Mouse (Mus musculus): ENCODE measurements around the gene S1pr5. TPM values are rescaled to one million over a fixed set of nuclear protein-coding genes. Genes with fewer than 3 reads are reported as not detected.

S1pr5 gene
- total and polyA plus RNA-seq, 3 experiments, result not detected

GRCm38 (mm10) chr9:21233366-21233765 lies 14.9 kb downstream of the S1pr5 start:
- Histone ChIP-seq H3K36me3 (replicated peaks in 1 of 2; ENCODE audit: control insufficient read depth in 1 of 2, insufficient read depth in 1 of 2, low read length in 1 of 2) (peaks cover 43 to 81% of the 10 kb centered on the region in 2 experiments), H3K4me1 (ENCODE audit: control insufficient read depth in 1 of 2, insufficient read depth in 2 of 2) (peaks cover 15 to 26% of the 10 kb centered on the region in 2 experiments), H3K79me2 (replicated peaks; ENCODE audit: control insufficient read depth, extremely low read depth, insufficient read depth, poor library complexity, severe bottlenecking) (peaks cover 18% of the 10 kb centered on the region), H3K27ac (ENCODE audit: insufficient read depth, low read depth) (no peak overlapping the region), H3K4me2 (ENCODE audit: insufficient read depth, low read depth, poor library complexity, severe bottlenecking) (no peak overlapping the region), H3K27me3 (replicated peaks) (no peaks in the 10 kb centered on the region), H3K4me3 (replicated peaks in 1 of 3; ENCODE audit: low read depth in 2 of 3, low read length in 2 of 3, poor library complexity in 1 of 3) (no peak overlapping the region), H3K9ac (ENCODE audit: insufficient read depth, low read depth) (no peak overlapping the region), H3K9me3 (replicated peaks; ENCODE audit: low read length) (no peaks in the 10 kb centered on the region)
- TF ChIP-seq NELFE (IDR thresholded peaks at IDR 0.05; ENCODE audit: low read depth, low read length) (no peak), USF1 (IDR thresholded peaks at IDR 0.05; ENCODE audit: low read depth, low read length) (no peak), ZKSCAN1 (IDR thresholded peaks at IDR 0.05; ENCODE audit: borderline replicate concordance, low read depth, low read length) (no peak), ETS1 (conservative IDR thresholded peaks at IDR 0.05; ENCODE audit: low read depth, low read length) (no peak), JUN (IDR thresholded peaks at IDR 0.05; ENCODE audit: insufficient read depth, low read depth, low read length) (no peak), CHD2 (IDR thresholded peaks at IDR 0.05; ENCODE audit: low read length) (no peak), BHLHE40 (IDR thresholded peaks at IDR 0.05; ENCODE audit: low read depth, low read length) (no peak), MEF2A (IDR thresholded peaks at IDR 0.05; ENCODE audit: borderline replicate concordance, low read depth, low read length) (no peak), CHD1 (IDR thresholded peaks at IDR 0.05; ENCODE audit: low read depth, low read length) (no peak), JUND (conservative IDR thresholded peaks at IDR 0.05; ENCODE audit: low read depth, low read length) (no peak), MXI1 (IDR thresholded peaks at IDR 0.05; ENCODE audit: low read depth, low read length) (no peak), TCF12 (IDR thresholded peaks at IDR 0.05; ENCODE audit: low read depth, low read length) (no peak), MAZ (IDR thresholded peaks at IDR 0.05; ENCODE audit: low read depth, low read length) (no peak), RAD21 (IDR thresholded peaks at IDR 0.05; ENCODE audit: low read depth, low read length) (no peak)
- in situ Hi-C loops (cut with MboI; ENCODE audit: low pct_ligation_motif_present, low pct_unique_long_range_greater_than_20kb, low sequenced_read_pairs) (no loop called here), dilution Hi-C loops (cut with MboI; ENCODE audit: extremely low pct_ligation_motif_present, extremely low pct_unique_long_range_greater_than_20kb, low sequenced_read_pairs) (no loop called here)
- no peak for DNase-seq (ENCODE audit: extremely low read depth)

- in situ Hi-C loops (cut with MboI; ENCODE audit: low pct_ligation_motif_present, low pct_unique_long_range_greater_than_20kb, low sequenced_read_pairs) (no loop called here), dilution Hi-C loops (cut with MboI; ENCODE audit: extremely low pct_ligation_motif_present, extremely low pct_unique_long_range_greater_than_20kb, low sequenced_read_pairs) (no loop called here)
- Histone ChIP-seq H3K4me3 (replicated peaks in 1 of 3; ENCODE audit: low read depth in 2 of 3, low read length in 2 of 3, poor library complexity in 1 of 3) (no peak overlapping the region), H3K27ac (ENCODE audit: insufficient read depth, low read depth) (no peak overlapping the region), H3K9me3 (replicated peaks; ENCODE audit: low read length) (no peaks in the 10 kb centered on the region), H3K9ac (ENCODE audit: insufficient read depth, low read depth) (no peak overlapping the region), H3K4me1 (ENCODE audit: control insufficient read depth in 1 of 2, insufficient read depth in 2 of 2) (peaks cover 15 to 26% of the 10 kb centered on the region in 2 experiments), H3K4me2 (ENCODE audit: insufficient read depth, low read depth, poor library complexity, severe bottlenecking) (no peak overlapping the region), H3K27me3 (replicated peaks) (no peaks in the 10 kb centered on the region), H3K79me2 (replicated peaks; ENCODE audit: control insufficient read depth, extremely low read depth, insufficient read depth, poor library complexity, severe bottlenecking) (peaks cover 13% of the 10 kb centered on the region), H3K36me3 (replicated peaks in 1 of 2; ENCODE audit: control insufficient read depth in 1 of 2, insufficient read depth in 1 of 2, low read length in 1 of 2) (peaks cover 43 to 81% of the 10 kb centered on the region in 2 experiments)
- no peak for DNase-seq (ENCODE audit: extremely low read depth)
- TF ChIP-seq MAX (IDR thresholded peaks at IDR 0.05; ENCODE audit: low read length) (no peak), CHD2 (IDR thresholded peaks at IDR 0.05; ENCODE audit: low read length) (no peak), MAFK (IDR thresholded peaks at IDR 0.05; ENCODE audit: insufficient replicate concordance, low read length) (no peak), POLR2A (IDR thresholded peaks at IDR 0.05; ENCODE audit: low read depth, low read length) (no peak), MYC (IDR thresholded peaks at IDR 0.05; ENCODE audit: low read depth, low read length) (no peak), MEF2A (IDR thresholded peaks at IDR 0.05; ENCODE audit: borderline replicate concordance, low read depth, low read length) (no peak), ZC3H11A (IDR thresholded peaks at IDR 0.05; ENCODE audit: low read depth, low read length) (no peak), CTCF (conservative IDR thresholded peaks at IDR 0.05 in 1 of 2, IDR thresholded peaks at IDR 0.05 in 1 of 2; ENCODE audit: low read depth in 2 of 2, low read length in 2 of 2) (no peak), TBP (conservative IDR thresholded peaks at IDR 0.05; ENCODE audit: low read depth, low read length) (no peak), IRF4 (IDR thresholded peaks at IDR 0.05; ENCODE audit: low read depth, low read length) (no peak), SIN3A (IDR thresholded peaks at IDR 0.05; ENCODE audit: low read length) (no peak)
These were observed 15.4 kb downstream of the S1pr5 start for GRCm38 (mm10) chr9:21232867-21233266.

Measured in CH12.LX (cell line).